Mouse (Mus musculus) frontal cortex, postnatal 36 days (tissue): ENCODE data around the gene AI481877.

Experiments used
- DNase-seq, 2 experiments: peaks; one replicate each; pipeline ENCODE4 v3.0.0; 2022; ENCODE audit warnings: low spot score in 2 of 2

AI481877 gene

GRCm38 (mm10) chr4:59034918-59035785 is 103.6 kb downstream of the AI481877 start, which contains the start of gene Gng10:
Gng10 (plus strand) TSS chr4:59035088.
- peak; percentile 72 to 75 for DNase-seq

GRCm38 (mm10) chr4:59034325-59034917 is 104.4 kb downstream of the AI481877 start:
- DNase-seq, result no peak

- DNase-seq, result no peak
Observed at GRCm38 (mm10) chr4:59016922-59017321, 121.9 kb downstream of the AI481877 start.

- DNase-seq, result no peak
Observed at GRCm38 (mm10) chr4:59015181-59015580, 123.6 kb downstream of the AI481877 start.

GRCm38 (mm10) chr4:59011446-59011845 is 127.3 kb downstream of the AI481877 start:
- no peak for DNase-seq

- DNase-seq, result no peak
Observed at GRCm38 (mm10) chr4:59009696-59010095, 129.1 kb downstream of the AI481877 start.

GRCm38 (mm10) chr4:59009186-59009585 is 129.6 kb downstream of the AI481877 start:
- no peak for DNase-seq

GRCm38 (mm10) chr4:59007974-59008373 is 130.8 kb downstream of the AI481877 start:
- DNase-seq, result no peak

- no peak for DNase-seq
Observed at GRCm38 (mm10) chr4:59007016-59007415, 131.8 kb downstream of the AI481877 start.

GRCm38 (mm10) chr4:59006211-59006610 is 132.6 kb downstream of the AI481877 start:
- no peak for DNase-seq

GRCm38 (mm10) chr4:59003806-59004200 is 135.0 kb downstream of the AI481877 start:
- no peak for DNase-seq

GRCm38 (mm10) chr4:59002948-59003805 is 135.6 kb downstream of the AI481877 start, which contains the start of gene Gm20503:
Gm20503 (plus strand) TSS chr4:59003210.
- DNase-seq, result peak; percentile 87 to 91

GRCm38 (mm10) chr4:59000614-59001013 is 138.2 kb downstream of the AI481877 start:
- no peak for DNase-seq

- DNase-seq, result peak; percentile 74 to 84
Observed at GRCm38 (mm10) chr4:58999686-59000085, 139.1 kb downstream of the AI481877 start.

- DNase-seq, result no peak
Observed at GRCm38 (mm10) chr4:58998688-58999087, 140.1 kb downstream of the AI481877 start.

GRCm38 (mm10) chr4:58997081-58997480 is 141.7 kb downstream of the AI481877 start:
- no peak for DNase-seq

- DNase-seq, result no peak
Observed at GRCm38 (mm10) chr4:58995251-58995693, 143.5 kb downstream of the AI481877 start.

- no peak for DNase-seq
Observed at GRCm38 (mm10) chr4:58994762-58995161, 144.0 kb downstream of the AI481877 start, which contains the start of gene Dnajc25. Dnajc25 (plus strand) TSS chr4:58995062.
